Mouse (Mus musculus) forebrain, embryonic 16.5 days (tissue): ENCODE measurements around the gene Vbp1. TPM values are rescaled to one million over a fixed set of nuclear protein-coding genes. Genes with fewer than 3 reads are reported as not detected.
"Not testable (repeated sequence)": the region's sequence is repeated elsewhere in the genome, so short reads cannot be mapped to it uniquely, and the experiment has no call there.

Experiments
- ATAC-seq: fragments of 200-750 bp; cut with Nextera tagmentation; 2 replicates; pipeline ENCODE4 v1.8.0; 2017; ENCODE audit warnings: mild to moderate bottlenecking, moderate library complexity
- H3K27ac ChIP-seq: fragments of 300-500 bp; sonication (generic); 2 replicates; pipeline ENCODE4 v1.5.1; 2014; ENCODE audit warnings: low read length, control low read depth
- H3K27me3 ChIP-seq: fragments of 300-500 bp; sonication (generic); replicated peaks from 2 replicates; pipeline ENCODE4 v1.6.1; 2014; ENCODE audit warnings: low read length; ENCODE audit not compliant: control insufficient read depth, insufficient read depth
- H3K36me3 ChIP-seq: fragments of 300-500 bp; sonication (generic); 2 replicates; pipeline ENCODE4 v1.6.1; 2014; ENCODE audit not compliant: control insufficient read depth, insufficient read depth
- H3K4me1 ChIP-seq: fragments of 300-500 bp; sonication (generic); replicated peaks from 2 replicates; pipeline ENCODE4 v1.6.1; 2014; ENCODE audit warnings: low read length; ENCODE audit not compliant: control insufficient read depth, insufficient read depth
- H3K4me2 ChIP-seq: fragments of 300-500 bp; sonication (generic); 2 replicates; pipeline ENCODE4 v1.6.1; 2014; ENCODE audit warnings: mild to moderate bottlenecking, low read length, control low read depth
- H3K4me3 ChIP-seq: fragments of 300-500 bp; sonication (generic); replicated peaks from 2 replicates; pipeline ENCODE4 v1.5.1; 2014; ENCODE audit warnings: mild to moderate bottlenecking, low read length, control low read depth
- H3K9ac ChIP-seq: fragments of 300-500 bp; sonication (generic); replicated peaks from 2 replicates; pipeline ENCODE4 v1.6.1; 2014; ENCODE audit warnings: low read depth, low read length, control low read depth
- H3K9me3 ChIP-seq: fragments of 300-500 bp; sonication (generic); 2 replicates; pipeline ENCODE4 v1.6.1; 2016; ENCODE audit warnings: low read length; ENCODE audit not compliant: control insufficient read depth
- WGBS: fragments of 180-500 bp; shearing (Covaris S2); extraction: QIAGEN DNeasy Blood & Tissue Kit; methylation state at CpG from one replicate; pipeline ENCODE4 v1.1.7; 2014; 5-methylcytosine and 5-hydroxymethylcytosine counted together
- polyA plus RNA-seq: library from polyadenylated mRNA; unstranded; fragments of >200 nt; fragmentation: Nextera tagmentation; extraction: Ambion mirVana; gene quantifications from 2 replicates; pipeline ENCODE4 v1.2.1, GENCODE M21; 2015

Vbp1 gene
- 301 and 341 TPM in 2 replicates for polyA plus RNA-seq

GRCm38 (mm10) chrX:75514179-75514972 lies at the start of gene Vbp1:
TSS of gene Vbp1 (plus strand) at chrX:75514299.
- peak within 1 kb of the TSS; percentile 65 for H3K4me3 ChIP-seq
- H3K27me3 ChIP-seq = no peaks in the 10 kb centered on the region
- H3K4me1 ChIP-seq = 0 out of 2 replicates have a peak, but pooled peaks cover 6% of the 10 kb centered on the region
- WGBS = 18% methylated on average over 37 of the region's 37 CpGs
- H3K27ac ChIP-seq = peak within 1 kb of the TSS; percentile 91
- peak within 1 kb of the TSS; percentile 47 for H3K4me2 ChIP-seq
- H3K36me3 ChIP-seq = no peaks in the 10 kb centered on the region
- no peaks in the 10 kb centered on the region for H3K9me3 ChIP-seq
- peak within 1 kb of the TSS; percentile 67 for H3K9ac ChIP-seq
- peak; percentile 100 for ATAC-seq

- Histone ChIP-seq H3K9ac (peak overlapping the region; percentile 59), H3K4me2 (peak overlapping the region; percentile 45), H3K4me3 (peak overlapping the region; percentile 47)
- H3K27me3 ChIP-seq, H3K27ac ChIP-seq, H3K36me3 ChIP-seq, H3K4me1 ChIP-seq, H3K9me3 ChIP-seq: not testable (repeated sequence)
- peak; percentile 97 for ATAC-seq
- 15% methylated on average over 37 of the region's 37 CpGs for WGBS
Measured at GRCm38 (mm10) chrX:75475182-75475644, 38.9 kb upstream of the Vbp1 start.

DNA sequence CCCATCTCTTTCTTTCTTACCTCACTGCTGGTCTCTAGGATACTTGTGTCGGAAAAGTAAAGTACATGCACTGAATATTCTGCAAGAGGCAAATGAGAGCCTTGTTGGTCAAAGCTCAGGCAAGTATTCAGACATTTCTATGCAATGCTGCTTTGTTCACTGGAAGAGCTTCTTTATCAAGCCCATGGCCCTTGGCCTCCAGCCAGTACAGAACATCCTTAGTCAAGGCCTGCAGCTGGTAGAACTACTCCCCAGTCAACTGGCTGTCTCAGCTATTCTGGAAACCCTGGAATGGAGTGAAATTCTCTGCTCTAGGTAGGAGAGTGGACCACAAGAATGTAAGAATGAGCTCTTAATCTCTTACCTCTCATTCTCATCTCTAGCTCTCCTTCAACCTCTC lies 24.2 kb upstream of the Vbp1 start:
- Histone ChIP-seq H3K9ac (no peak overlapping the region), H3K4me3 (no peak overlapping the region), H3K4me1 (no peaks in the 10 kb centered on the region), H3K9me3 (no peaks in the 10 kb centered on the region), H3K27ac (no peak overlapping the region), H3K36me3 (no peaks in the 10 kb centered on the region), H3K27me3 (no peaks in the 10 kb centered on the region), H3K4me2 (no peak overlapping the region)
- WGBS = 82% methylated on average over 1 of the region's 1 CpGs
- ATAC-seq = no peak

- peak overlapping the region; percentile 65; the same call in 1 of the 2 replicates for H3K4me3 ChIP-seq
- H3K27ac ChIP-seq = no peak overlapping the region
- H3K27me3 ChIP-seq = no peaks in the 10 kb centered on the region
- 29% methylated on average over 3 of the region's 3 CpGs for WGBS
- 0 out of 2 replicates have a peak overlapping the region, but pooled peaks have one; percentile 32 for H3K9ac ChIP-seq
- peak overlapping the region; percentile 47 for H3K4me2 ChIP-seq
- H3K9me3 ChIP-seq = no peaks in the 10 kb centered on the region
- no peaks in the 10 kb centered on the region for H3K36me3 ChIP-seq
- 0 out of 2 replicates have a peak, but pooled peaks cover 6% of the 10 kb centered on the region for H3K4me1 ChIP-seq
- ATAC-seq = no peak
Measured at GRCm38 (mm10) chrX:75513787-75514178, 316 bp upstream of the Vbp1 start.

DNA sequence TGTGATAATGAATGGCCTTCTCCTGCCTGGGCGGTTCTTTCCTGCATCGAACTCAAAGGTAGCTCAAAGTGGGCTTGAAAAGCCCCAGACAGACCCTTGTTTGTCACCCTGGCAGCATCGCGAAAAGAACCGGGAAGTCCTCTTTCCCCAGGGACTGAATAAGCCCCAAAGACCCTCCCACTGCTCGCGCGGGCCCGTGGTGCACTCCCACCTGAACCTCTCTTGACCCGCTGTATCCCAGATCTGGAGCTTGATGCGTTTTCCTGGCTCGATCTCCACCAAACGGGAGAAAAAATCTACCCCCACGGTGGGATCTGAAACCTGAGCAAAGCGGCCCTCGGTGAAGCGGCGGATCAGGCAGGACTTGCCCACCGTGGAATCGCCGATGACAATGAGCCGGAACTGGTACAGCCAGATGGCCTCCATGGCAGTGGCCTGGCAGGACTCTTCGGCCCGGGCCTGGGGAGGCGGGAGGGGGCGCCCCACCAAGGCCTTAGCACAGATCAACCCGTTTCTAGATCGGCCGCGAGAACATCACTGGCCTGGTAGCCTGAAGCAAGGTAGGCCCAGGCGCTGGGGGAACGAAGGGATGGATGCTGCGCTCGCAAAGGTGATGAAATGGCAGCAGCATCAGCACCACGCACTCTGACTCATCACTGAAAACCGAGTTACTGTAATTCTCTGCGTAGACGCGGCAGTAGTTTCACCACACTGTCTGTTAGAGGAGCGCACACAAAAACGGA lies 63.7 kb downstream of the Vbp1 start, which contains the start of gene Rab39b:
TSS of gene Rab39b (minus strand) at position 650 of the 743 bp plus-strand sequence.
- WGBS = 16% methylated on average over 41 of the region's 41 CpGs
- H3K4me3 ChIP-seq = peak within 1 kb of the TSS; percentile 65

GRCm38 (mm10) chrX:75578539-75578938 lies 64.4 kb downstream of the Vbp1 start:
- 87% methylated on average over 2 of the region's 2 CpGs for WGBS
- H3K36me3 ChIP-seq = 0 out of 2 replicates have a peak, but pooled peaks cover 3% of the 10 kb centered on the region
- no peak overlapping the region for H3K4me3 ChIP-seq
- no peak overlapping the region for H3K9ac ChIP-seq
- no peaks in the 10 kb centered on the region for H3K9me3 ChIP-seq
- no peak overlapping the region for H3K27ac ChIP-seq
- no peaks in the 10 kb centered on the region for H3K4me1 ChIP-seq
- H3K27me3 ChIP-seq = no peaks in the 10 kb centered on the region
- no peak for ATAC-seq
- no peak overlapping the region for H3K4me2 ChIP-seq

More for the DNA sequence above, 63.7 kb downstream of the Vbp1 start, which contains the start of gene Rab39b:
- H3K27ac ChIP-seq = peak within 1 kb of the TSS; percentile 85
- no peaks in the 10 kb centered on the region for H3K27me3 ChIP-seq
- ATAC-seq = peak; percentile 99
- H3K9me3 ChIP-seq = no peaks in the 10 kb centered on the region
- H3K36me3 ChIP-seq = 0 out of 2 replicates have a peak, but pooled peaks cover 3% of the 10 kb centered on the region
- H3K4me2 ChIP-seq = peak within 1 kb of the TSS; percentile 47
- no peaks in the 10 kb centered on the region for H3K4me1 ChIP-seq
- H3K9ac ChIP-seq = peak within 1 kb of the TSS; percentile 78

Other genes with a start within 250 kb of the Vbp1 start
- gene Fundc2, start 131.9 kb upstream of the Vbp1 start, polyA plus RNA-seq = 26.9 and 32.5 TPM in 2 replicates
- 0.29 and 1.1 TPM in 2 replicates for gene F8, start 131.7 kb upstream of the Vbp1 start, polyA plus RNA-seq
- gene Cmc4, start 97.7 kb upstream of the Vbp1 start, polyA plus RNA-seq = 24.2 and 26.9 TPM in 2 replicates
- 10.0 and 11.5 TPM in 2 replicates for gene Mtcp1, start 97.7 kb upstream of the Vbp1 start, polyA plus RNA-seq
- gene Brcc3, start 97.7 kb upstream of the Vbp1 start, polyA plus RNA-seq = 58.0 and 62.3 TPM in 2 replicates
- gene Rab39b, start 63.9 kb downstream of the Vbp1 start, polyA plus RNA-seq = 25.9 and 26.3 TPM in 2 replicates